Mouse (Mus musculus) liver, embryonic 14.5 days (tissue): ENCODE measurements at regions not wholly inside any gene's neighbourhood (a gene's known extent, or its start where the extent isn't known, plus 50 kb on each side); places are given as distances from the start of the nearest gene placed in this dataset.

Source experiments
- ATAC-seq: fragments of 200-750 bp; cut with Nextera tagmentation; 2 replicates; pipeline ENCODE4 v1.8.0; 2017; ENCODE audit warnings: moderate number of reproducible peaks, mild to moderate bottlenecking, moderate library complexity; ENCODE audit not compliant: insufficient read depth
- DNase-seq, 3 experiments: peaks; one replicate each; pipeline ENCODE4 v3.0.0-alpha.2; 2012 to 2013; ENCODE audit warnings: low read depth in 3 of 3, low spot score in 3 of 3
- H3K27ac ChIP-seq: fragments of 300-500 bp; sonication (generic); 2 replicates; pipeline ENCODE4 v1.5.1; 2014; ENCODE audit warnings: moderate library complexity, mild to moderate bottlenecking, control low read depth, inconsistent platforms
- H3K27me3 ChIP-seq: fragments of 300-500 bp; sonication (generic); 2 replicates; pipeline ENCODE4 v1.6.1; 2014; ENCODE audit warnings: mild to moderate bottlenecking, low read length, moderate library complexity; ENCODE audit not compliant: control insufficient read depth, insufficient read depth
- H3K36me3 ChIP-seq: fragments of 300-500 bp; sonication (generic); replicated peaks from 2 replicates; pipeline ENCODE4 v1.6.1; 2014; ENCODE audit warnings: low read depth; ENCODE audit not compliant: control insufficient read depth, insufficient read depth
- H3K4me1 ChIP-seq, 2 experiments: fragments of 200-500 bp in 1 of 2; fragments of 300-500 bp in 1 of 2; sonication (generic) in 1 of 2; replicated peaks; 2 replicates each; pipeline ENCODE4 v1.6.1; 2012 to 2014; ENCODE audit warnings: antibody characterized with exemption in 1 of 2, inconsistent platforms in 1 of 2, low read length in 1 of 2; ENCODE audit not compliant: control insufficient read depth in 2 of 2, insufficient read depth in 2 of 2
- H3K4me2 ChIP-seq: fragments of 300-500 bp; sonication (generic); 2 replicates; pipeline ENCODE4 v1.6.1; 2014; ENCODE audit warnings: low read depth, mild to moderate bottlenecking, control low read depth, moderate library complexity
- H3K4me3 ChIP-seq, 2 experiments: fragments of 200-500 bp in 1 of 2; fragments of 300-500 bp in 1 of 2; sonication (generic) in 1 of 2; 2 replicates each; pipeline ENCODE4 v1.5.1; 2012 to 2014; ENCODE audit warnings: low read depth in 2 of 2, low read length in 2 of 2, mild to moderate bottlenecking in 2 of 2, control low read depth in 1 of 2, inconsistent platforms in 1 of 2, moderate library complexity in 1 of 2; ENCODE audit not compliant: insufficient read depth in 1 of 2
- H3K9ac ChIP-seq: fragments of 300-500 bp; sonication (generic); replicated peaks from 2 replicates; pipeline ENCODE4 v1.6.1; 2014; ENCODE audit warnings: mild to moderate bottlenecking, control low read depth, moderate library complexity
- H3K9me3 ChIP-seq: fragments of 300-500 bp; sonication (generic); 2 replicates; pipeline ENCODE4 v1.6.1; 2016; ENCODE audit warnings: low read length, mixed read lengths; ENCODE audit not compliant: control insufficient read depth
- CTCF ChIP-seq: IDR thresholded peaks from 2 replicates; pipeline ENCODE4 v1.5.1; 2016; ENCODE audit warnings: antibody characterized with exemption, low read depth, control low read depth
- EP300 ChIP-seq: IDR thresholded peaks from 2 replicates; pipeline ENCODE4 v1.6.1; 2016; ENCODE audit warnings: antibody characterized with exemption, low read depth
- WGBS: fragments of 180-500 bp; shearing (Covaris S2); extraction: QIAGEN DNeasy Blood & Tissue Kit; methylation state at CpG from one replicate; pipeline ENCODE4 v1.1.7; 2014; ENCODE audit not compliant: insufficient replicate concordance; 5-methylcytosine and 5-hydroxymethylcytosine counted together

DNA sequence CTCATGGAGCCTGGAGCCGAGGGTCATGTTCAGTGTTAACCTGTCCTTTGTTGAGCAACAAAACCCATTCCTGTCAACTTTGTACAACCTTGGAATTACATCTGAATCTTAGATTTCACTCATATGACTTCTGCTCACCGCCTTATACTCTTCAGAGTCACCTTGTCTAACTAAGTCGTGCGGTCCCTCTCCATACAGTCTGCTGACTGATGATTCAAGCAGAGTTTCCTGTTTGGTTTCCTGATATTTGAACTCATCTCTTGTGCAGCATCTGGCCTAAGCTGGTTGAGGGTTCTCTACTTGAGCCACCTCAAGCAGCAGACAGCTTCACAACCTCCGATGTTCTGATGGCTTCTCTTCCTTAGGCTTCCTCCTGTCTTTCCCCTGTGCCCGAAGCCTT is 78.3 kb upstream of the Ccn6 start:
- no peak for TF ChIP-seq EP300
- TF ChIP-seq CTCF, result no peak
- no peaks in the 10 kb centered on the region for H3K4me1 ChIP-seq
- H3K27me3 ChIP-seq, result no peaks in the 10 kb centered on the region
- no peak for DNase-seq
- no peaks in the 10 kb centered on the region for H3K9me3 ChIP-seq
- H3K4me2 ChIP-seq, result no peak overlapping the region
- H3K36me3 ChIP-seq, result no peaks in the 10 kb centered on the region
- H3K9ac ChIP-seq, result no peak overlapping the region
- no peak overlapping the region for H3K4me3 ChIP-seq
- 36% methylated on average over 6 of the region's 6 CpGs for WGBS
- no peak overlapping the region for H3K27ac ChIP-seq
- ATAC-seq, result no peak

DNA sequence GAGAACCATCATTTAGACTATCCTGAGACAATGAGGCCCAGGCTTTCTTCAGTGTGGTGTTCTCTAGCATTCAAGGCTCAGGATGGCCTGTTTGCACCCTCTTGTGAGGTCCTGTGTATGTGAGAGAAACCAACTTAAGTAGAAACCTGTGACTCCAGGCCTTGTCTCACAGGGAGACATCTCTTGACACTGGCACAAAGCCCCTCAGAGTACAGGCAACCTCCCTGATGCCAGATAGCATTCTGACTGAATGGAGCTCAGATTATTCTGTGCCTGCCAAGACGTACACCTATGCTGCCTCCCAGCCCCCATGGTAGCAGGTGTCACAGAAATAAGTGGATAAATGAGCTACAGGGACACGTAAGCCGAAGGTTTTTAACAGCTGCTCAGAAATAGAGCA is 77.9 kb upstream of the Ccn6 start:
- no peak overlapping the region for H3K9ac ChIP-seq
- H3K27me3 ChIP-seq, result no peaks in the 10 kb centered on the region
- TF ChIP-seq CTCF (no peak), EP300 (no peak)
- H3K36me3 ChIP-seq, result no peaks in the 10 kb centered on the region
- DNase-seq (no peak), ATAC-seq (no peak)
- H3K4me3 ChIP-seq, result no peak overlapping the region
- H3K27ac ChIP-seq, result no peak overlapping the region
- WGBS, result 70% methylated on average over 3 of the region's 3 CpGs
- no peaks in the 10 kb centered on the region for H3K9me3 ChIP-seq
- no peak overlapping the region for H3K4me2 ChIP-seq
- H3K4me1 ChIP-seq, result no peaks in the 10 kb centered on the region

DNA sequence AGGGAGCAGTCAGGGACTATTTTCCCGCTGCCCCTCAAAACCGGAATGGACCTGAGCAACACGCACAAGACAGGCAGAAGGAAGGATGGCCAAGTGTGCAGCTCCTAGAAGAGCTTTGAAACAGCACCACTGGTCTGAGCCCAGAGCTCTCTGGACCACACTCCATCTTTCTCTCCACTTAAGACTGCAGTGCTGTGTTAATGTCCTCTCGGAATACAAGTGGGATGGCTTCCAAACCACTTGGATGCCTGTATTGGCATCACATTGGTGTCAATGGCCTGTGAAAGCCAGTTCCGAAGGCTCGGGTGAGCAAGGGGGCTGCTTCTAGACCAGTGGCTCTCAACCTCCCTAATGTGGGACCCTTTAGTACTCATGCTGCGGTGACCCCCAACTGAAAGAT is 77.4 kb upstream of the Ccn6 start:
- Histone ChIP-seq H3K4me1 (no peaks in the 10 kb centered on the region), H3K4me2 (no peak overlapping the region), H3K9me3 (no peaks in the 10 kb centered on the region), H3K27me3 (no peaks in the 10 kb centered on the region), H3K4me3 (no peak overlapping the region), H3K36me3 (no peaks in the 10 kb centered on the region), H3K27ac (no peak overlapping the region), H3K9ac (no peak overlapping the region)
- no peak for ATAC-seq
- DNase-seq, result no peak
- TF ChIP-seq EP300 (no peak), CTCF (no peak)
- WGBS, result 74% methylated on average over 7 of the region's 7 CpGs

DNA sequence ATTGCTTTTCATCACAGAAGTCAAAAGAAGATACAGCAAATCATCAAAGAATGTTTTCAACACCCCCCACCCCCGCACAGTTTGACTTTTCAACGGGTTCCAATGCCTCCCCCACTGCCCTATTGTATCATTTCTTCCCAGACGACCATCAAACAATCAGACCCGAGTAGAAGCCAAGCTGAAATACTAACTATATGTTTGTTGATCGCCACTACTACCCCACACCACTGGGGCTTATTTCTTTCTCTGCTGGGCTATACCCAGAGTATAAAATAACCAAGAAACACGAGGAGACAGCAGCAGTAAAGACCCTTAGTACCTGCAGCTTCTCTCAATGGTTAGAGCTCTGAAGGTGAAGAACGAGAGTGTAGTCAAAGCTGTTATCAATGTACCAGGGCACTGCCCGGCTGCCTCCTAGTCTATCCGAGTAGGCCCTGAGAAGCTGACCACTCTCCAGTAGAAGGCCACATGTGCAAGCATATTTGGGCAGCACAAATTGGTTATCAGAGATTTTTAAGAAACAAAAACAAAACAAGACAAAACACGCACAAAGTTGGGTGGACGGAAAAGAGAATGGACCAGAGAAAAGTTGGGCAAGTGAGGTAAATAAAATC is 76.7 kb upstream of the Ccn6 start:
- Histone ChIP-seq H3K9me3 (no peaks in the 10 kb centered on the region), H3K4me1 (no peaks in the 10 kb centered on the region), H3K9ac (no peak overlapping the region), H3K27ac (no peak overlapping the region), H3K4me2 (peak overlapping the region; percentile 41), H3K36me3 (no peaks in the 10 kb centered on the region), H3K27me3 (no peaks in the 10 kb centered on the region), H3K4me3 (no peak overlapping the region)
- TF ChIP-seq CTCF (no peak), EP300 (no peak)
- ATAC-seq (no peak), DNase-seq (no peak)
- WGBS, result 40% methylated on average over 11 of the region's 11 CpGs

DNA sequence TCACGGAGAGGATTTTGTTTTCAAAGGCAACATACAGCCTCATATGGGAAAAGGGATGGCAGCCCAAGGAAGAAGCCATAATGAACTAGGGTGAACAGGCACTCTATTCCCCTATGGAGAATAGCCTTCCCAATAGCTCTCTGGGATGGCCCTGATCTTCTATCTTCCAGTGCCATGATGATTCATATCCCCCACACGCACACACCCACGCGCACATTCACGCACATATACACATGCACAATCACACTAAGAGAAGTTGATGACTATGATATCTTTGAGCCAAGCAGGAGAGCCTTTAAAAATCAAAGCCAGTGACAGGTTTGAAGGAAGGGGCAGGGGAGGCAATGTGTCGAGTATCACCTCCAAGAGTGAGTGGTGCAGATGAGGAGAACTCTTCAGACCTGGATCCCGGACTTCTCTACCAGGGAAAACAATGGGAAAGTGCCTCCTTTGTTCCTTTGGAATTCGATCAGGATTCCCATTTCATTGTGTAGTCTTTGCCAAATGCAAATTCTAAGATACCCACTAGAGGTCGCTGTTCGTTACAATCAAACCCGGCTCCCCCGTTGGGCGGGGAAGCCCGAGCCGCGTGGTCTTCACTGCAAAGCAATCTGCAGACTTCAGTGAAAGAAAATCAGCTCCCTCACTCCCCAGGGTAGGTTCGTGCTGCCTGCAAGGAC is 76.0 kb upstream of the Ccn6 start:
- ATAC-seq, result no peak
- Histone ChIP-seq H3K4me3 (no peak overlapping the region), H3K36me3 (no peaks in the 10 kb centered on the region), H3K9ac (no peak overlapping the region), H3K9me3 (no peaks in the 10 kb centered on the region), H3K27me3 (no peaks in the 10 kb centered on the region), H3K4me2 (peak overlapping the region; percentile 41), H3K27ac (no peak overlapping the region), H3K4me1 (no peaks in the 10 kb centered on the region)
- DNase-seq, result peak; percentile 3 to 24 (median 16)
- TF ChIP-seq CTCF (peak; percentile 73), EP300 (no peak)
- 14% methylated on average over 17 of the region's 17 CpGs for WGBS
